Mouse (Mus musculus): ENCODE data around the gene Ppard. TPM values are rescaled to one million over a fixed set of nuclear protein-coding genes. Genes with fewer than 3 reads are reported as not detected.
"Not testable (repeated sequence)": the region's sequence is repeated elsewhere in the genome, so short reads cannot be mapped to it uniquely, and the experiment has no call there.

The Ppard gene
- polyA plus RNA-seq, 1 experiment from 2014 or later = 2.8 TPM

DNA sequence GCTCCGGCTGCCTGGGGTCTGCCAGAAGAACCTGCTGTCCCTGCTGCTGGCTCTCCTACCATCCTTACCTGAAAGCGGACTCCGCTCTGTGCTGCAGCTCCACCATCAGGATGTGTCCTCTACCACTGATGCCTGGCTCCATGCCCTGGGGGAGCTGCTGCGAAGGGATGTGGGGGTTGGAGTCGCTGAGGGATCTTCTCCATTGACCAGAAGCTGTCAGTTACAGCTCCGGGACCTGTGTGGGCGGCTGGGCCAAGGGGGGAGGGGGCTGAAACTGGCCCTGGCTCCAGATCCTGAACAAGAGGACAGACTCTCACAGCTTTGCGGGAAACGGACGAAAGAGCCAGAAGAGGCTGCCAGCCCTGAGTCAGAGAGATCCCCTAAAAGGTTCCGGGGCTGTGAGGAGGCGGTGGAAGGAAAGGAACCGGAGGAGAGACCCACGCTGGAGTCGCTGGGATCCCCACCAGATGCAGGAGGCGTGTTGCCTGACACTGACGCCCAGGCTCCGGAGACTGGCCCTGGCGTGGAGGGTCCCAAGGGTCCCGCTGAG lies 83.2 kb downstream of the Ppard start:
- no peaks in the 10 kb centered on the region for H3K27me3 ChIP-seq (ENCODE audit: insufficient read depth, low read length)
- no peak for TF ChIP-seq CTCF (IDR thresholded peaks at IDR 0.05; ENCODE audit: low read depth)
- ATAC-seq (ENCODE audit: insufficient read depth) (no peak), DNase-seq (no peak)
- H3K36me3 ChIP-seq (ENCODE audit: insufficient read depth) = peaks cover 38% of the 10 kb centered on the region
- no peak overlapping the region for H3K4me3 ChIP-seq (ENCODE audit: low read depth, low read length)
- H3K9me3 ChIP-seq (ENCODE audit: low read depth, low read length) = no peaks in the 10 kb centered on the region
- H3K4me2 ChIP-seq = no peak overlapping the region
- H3K27ac ChIP-seq (ENCODE audit: low read depth) = no peak overlapping the region
- no peak overlapping the region for H3K9ac ChIP-seq
- H3K4me1 ChIP-seq (ENCODE audit: insufficient read depth) = 0 out of 2 replicates have a peak, but pooled peaks cover 4% of the 10 kb centered on the region
- WGBS = 84% methylated on average over 20 of the region's 20 CpGs

DNA sequence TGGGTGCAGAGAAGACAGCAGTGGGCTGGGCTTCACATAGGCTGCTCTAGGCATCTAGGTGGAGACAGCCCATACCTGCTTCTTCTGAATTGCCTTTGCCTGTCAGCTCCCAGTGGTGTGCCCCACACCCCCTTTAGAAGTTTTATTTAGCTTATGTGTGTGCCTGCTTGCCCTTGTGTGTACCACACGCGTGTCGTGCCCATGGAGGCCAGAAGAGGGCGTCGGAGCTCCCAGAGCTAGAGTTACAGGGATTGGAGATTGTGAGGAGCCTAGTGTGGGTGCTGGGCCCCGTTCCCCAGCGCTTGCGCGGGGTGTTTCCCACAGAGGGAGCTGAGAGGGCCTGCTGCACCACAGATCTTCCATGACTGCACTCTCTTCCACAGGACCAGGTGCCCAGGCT lies 84.0 kb downstream of the Ppard start:
- Histone ChIP-seq H3K36me3 (ENCODE audit: insufficient read depth) (peaks cover 40% of the 10 kb centered on the region), H3K4me1 (ENCODE audit: insufficient read depth) (0 out of 2 replicates have a peak, but pooled peaks cover 4% of the 10 kb centered on the region), H3K9me3 (ENCODE audit: low read depth, low read length) (no peaks in the 10 kb centered on the region), H3K27ac (ENCODE audit: low read depth) (no peak overlapping the region), H3K27me3 (ENCODE audit: insufficient read depth, low read length) (no peaks in the 10 kb centered on the region), H3K4me3 (ENCODE audit: low read depth, low read length) (no peak overlapping the region), H3K9ac (no peak overlapping the region), H3K4me2 (no peak overlapping the region)
- peak; percentile 21; the same call in 1 of the 2 replicates for TF ChIP-seq CTCF (IDR thresholded peaks at IDR 0.05; ENCODE audit: low read depth)
- no peak for ATAC-seq (ENCODE audit: insufficient read depth)
- no peak for DNase-seq
- 92% methylated on average over 9 of the region's 9 CpGs for WGBS

DNA sequence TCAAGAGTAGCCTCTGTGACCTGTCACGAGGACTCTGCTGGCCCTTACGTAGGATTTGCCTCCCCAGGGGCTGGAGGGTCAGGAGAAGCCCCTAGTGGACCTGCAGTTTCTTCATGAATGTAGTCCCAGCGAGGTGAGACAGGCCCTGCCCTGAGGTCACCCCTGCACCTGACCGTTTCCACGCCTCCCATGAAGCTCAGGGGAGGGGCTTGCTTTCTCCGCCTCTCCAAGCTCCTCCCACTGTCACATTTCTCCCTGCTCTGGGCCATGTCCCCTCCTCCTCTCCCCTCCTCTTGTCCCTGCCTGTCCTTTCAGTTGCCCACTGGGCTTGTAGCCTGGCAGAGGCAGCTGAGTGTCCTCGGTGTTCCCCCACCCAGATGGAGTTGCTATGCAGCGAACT lies 84.6 kb downstream of the Ppard start:
- DNase-seq (no peak), ATAC-seq (ENCODE audit: insufficient read depth) (no peak)
- H3K9ac ChIP-seq = no peak overlapping the region
- H3K4me1 ChIP-seq (ENCODE audit: insufficient read depth) = 0 out of 2 replicates have a peak, but pooled peaks cover 4% of the 10 kb centered on the region
- WGBS = 59% methylated on average over 8 of the region's 8 CpGs
- no peaks in the 10 kb centered on the region for H3K27me3 ChIP-seq (ENCODE audit: insufficient read depth, low read length)
- no peak overlapping the region for H3K4me2 ChIP-seq
- H3K9me3 ChIP-seq (ENCODE audit: low read depth, low read length) = no peaks in the 10 kb centered on the region
- no peak overlapping the region for H3K4me3 ChIP-seq (ENCODE audit: low read depth, low read length)
- peaks cover 44% of the 10 kb centered on the region for H3K36me3 ChIP-seq (ENCODE audit: insufficient read depth)
- H3K27ac ChIP-seq (ENCODE audit: low read depth) = no peak overlapping the region
- no peak for TF ChIP-seq CTCF (IDR thresholded peaks at IDR 0.05; ENCODE audit: low read depth)

DNA sequence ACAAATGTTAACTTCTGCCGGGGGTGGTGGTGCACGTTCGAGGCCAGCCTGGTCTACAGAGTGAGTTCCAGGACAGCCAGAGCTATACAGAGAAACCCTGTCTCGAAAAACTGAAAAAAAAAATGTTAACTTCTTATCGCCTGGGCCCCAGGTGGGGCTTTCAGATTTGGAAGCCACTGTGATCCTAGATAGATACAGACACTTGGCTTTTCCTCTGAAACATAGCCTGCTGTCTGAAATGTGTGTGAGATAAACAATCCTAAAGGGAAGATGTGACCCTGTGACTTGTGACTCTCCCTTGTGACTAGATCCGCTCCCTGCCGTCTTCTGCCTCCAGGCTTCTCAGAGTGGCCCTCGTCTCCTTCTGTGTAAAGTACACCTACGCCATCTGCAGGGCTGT lies 85.2 kb downstream of the Ppard start:
- TF ChIP-seq CTCF (IDR thresholded peaks at IDR 0.05; ENCODE audit: low read depth) = no peak
- Histone ChIP-seq H3K4me1 (ENCODE audit: insufficient read depth) (0 out of 2 replicates have a peak, but pooled peaks cover 4% of the 10 kb centered on the region), H3K27me3 (ENCODE audit: insufficient read depth, low read length) (no peaks in the 10 kb centered on the region), H3K9ac (no peak overlapping the region), H3K4me2 (no peak overlapping the region), H3K4me3 (ENCODE audit: low read depth, low read length) (no peak overlapping the region), H3K27ac (ENCODE audit: low read depth) (no peak overlapping the region), H3K9me3 (ENCODE audit: low read depth, low read length) (no peaks in the 10 kb centered on the region), H3K36me3 (ENCODE audit: insufficient read depth) (peaks cover 48% of the 10 kb centered on the region)
- WGBS = 84% methylated on average over 9 of the region's 9 CpGs
- no peak for DNase-seq
- no peak for ATAC-seq (ENCODE audit: insufficient read depth)

DNA sequence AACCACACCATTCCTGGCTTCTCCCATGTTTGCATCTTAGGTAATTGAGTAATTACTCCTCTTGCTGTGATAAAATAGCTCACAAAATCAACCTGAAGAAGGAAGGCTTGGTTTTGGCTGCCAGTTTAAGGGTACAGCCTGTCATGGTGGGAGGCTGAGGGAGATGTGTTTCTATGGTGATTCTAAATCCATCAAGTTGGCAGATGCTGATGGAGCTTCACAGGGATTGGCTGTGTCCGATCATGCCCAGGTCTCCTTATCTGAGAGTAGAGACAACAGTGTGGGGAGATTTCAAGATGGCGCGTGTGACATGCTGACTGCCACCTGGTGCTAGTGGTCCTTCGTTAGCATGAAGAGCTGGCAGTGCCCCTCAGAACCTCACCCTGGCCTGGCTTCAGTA lies 89.2 kb downstream of the Ppard start:
- no peaks in the 10 kb centered on the region for H3K9me3 ChIP-seq (ENCODE audit: low read depth, low read length)
- no peaks in the 10 kb centered on the region for H3K27me3 ChIP-seq (ENCODE audit: insufficient read depth, low read length)
- H3K4me1 ChIP-seq (ENCODE audit: insufficient read depth) = no peaks in the 10 kb centered on the region
- ATAC-seq (ENCODE audit: insufficient read depth) (no peak), DNase-seq (no peak)
- no peak overlapping the region for H3K9ac ChIP-seq
- TF ChIP-seq CTCF (IDR thresholded peaks at IDR 0.05; ENCODE audit: low read depth) = no peak
- H3K36me3 ChIP-seq (ENCODE audit: insufficient read depth) = peaks cover 53% of the 10 kb centered on the region
- 85% methylated on average over 4 of the region's 4 CpGs for WGBS
- no peak overlapping the region for H3K4me3 ChIP-seq (ENCODE audit: low read depth, low read length)
- H3K4me2 ChIP-seq = no peak overlapping the region
- H3K27ac ChIP-seq (ENCODE audit: low read depth) = no peak overlapping the region

DNA sequence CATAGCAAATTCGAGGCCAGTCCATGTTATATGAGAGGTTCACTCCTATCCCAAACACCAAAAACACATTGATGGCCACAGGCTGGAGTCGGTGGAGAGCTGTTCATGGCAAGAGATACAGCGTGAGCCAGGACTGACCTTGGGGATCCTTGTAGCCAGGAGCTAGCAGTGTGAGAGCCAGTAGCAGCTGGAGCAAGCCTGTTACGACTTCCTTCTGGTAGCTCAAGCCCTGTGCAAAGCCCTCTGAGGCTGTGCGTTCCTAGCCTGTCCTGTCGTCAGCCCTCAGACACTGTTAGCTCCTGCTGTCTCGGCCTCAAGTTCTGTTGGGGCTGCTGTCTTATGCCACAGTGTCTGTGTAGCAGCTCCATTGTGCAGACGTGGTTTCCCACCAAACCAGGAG lies 91.3 kb downstream of the Ppard start:
- Histone ChIP-seq H3K27me3 (ENCODE audit: insufficient read depth, low read length) (no peaks in the 10 kb centered on the region), H3K9ac (no peak overlapping the region), H3K9me3 (ENCODE audit: low read depth, low read length) (no peaks in the 10 kb centered on the region), H3K4me3 (ENCODE audit: low read depth, low read length) (no peak overlapping the region), H3K36me3 (ENCODE audit: insufficient read depth) (peaks cover 38% of the 10 kb centered on the region), H3K4me1 (ENCODE audit: insufficient read depth) (peaks cover 6% of the 10 kb centered on the region), H3K4me2 (no peak overlapping the region), H3K27ac (ENCODE audit: low read depth) (no peak overlapping the region)
- ATAC-seq (ENCODE audit: insufficient read depth) (no peak), DNase-seq (no peak)
- 85% methylated on average over 8 of the region's 8 CpGs for WGBS
- no peak for TF ChIP-seq CTCF (IDR thresholded peaks at IDR 0.05; ENCODE audit: low read depth)

DNA sequence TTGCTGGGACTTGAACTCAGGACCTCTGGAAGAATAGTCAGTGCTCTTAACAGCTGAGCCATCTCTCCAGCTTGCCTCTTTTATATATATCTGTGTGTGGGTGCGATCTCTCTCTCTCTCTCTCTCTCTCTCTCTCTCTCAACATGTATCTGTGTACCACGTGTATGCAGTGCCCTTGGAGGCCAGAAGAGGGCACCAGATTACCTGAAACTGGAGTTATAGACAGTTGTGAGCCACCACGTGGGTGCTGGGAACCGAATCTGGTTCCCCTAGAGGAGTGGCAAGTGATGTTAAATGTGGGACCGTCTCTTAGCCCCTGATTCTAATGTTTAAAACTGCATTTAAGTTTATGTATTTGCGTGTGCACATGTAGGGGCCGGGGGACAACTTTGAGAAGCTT lies 91.9 kb downstream of the Ppard start:
- H3K4me1 ChIP-seq (ENCODE audit: insufficient read depth); H3K9ac ChIP-seq; H3K27me3 ChIP-seq (ENCODE audit: insufficient read depth, low read length); H3K4me3 ChIP-seq (ENCODE audit: low read depth, low read length); H3K4me2 ChIP-seq; H3K27ac ChIP-seq (ENCODE audit: low read depth); H3K9me3 ChIP-seq (ENCODE audit: low read depth, low read length); ATAC-seq (ENCODE audit: insufficient read depth); DNase-seq: not testable (repeated sequence)
- 91% methylated on average over 7 of the region's 7 CpGs for WGBS
- H3K36me3 ChIP-seq (ENCODE audit: insufficient read depth) = peaks cover 43% of the 10 kb centered on the region
- TF ChIP-seq CTCF (IDR thresholded peaks at IDR 0.05; ENCODE audit: low read depth) = peak; percentile 29; the same call in 1 of the 2 replicates

All from lung, embryonic 14.5 days (tissue).